Mouse (Mus musculus): ENCODE data around the gene Adcy6.

Gene Adcy6

GRCm38 (mm10) chr15:98609331-98610130, at the start of gene Adcy6:
Gene Adcy6 (minus strand): TSS chr15:98610076.
- DNase-seq (ENCODE audit: low spot score): peak; percentile 84

GRCm38 (mm10) chr15:98656982-98657751, 47.3 kb upstream of the Adcy6 start:
- DNase-seq (ENCODE audit: low spot score): no peak

GRCm38 (mm10) chr15:98652174-98652573, 42.3 kb upstream of the Adcy6 start:
- no peak for DNase-seq (ENCODE audit: low spot score)

GRCm38 (mm10) chr15:98651431-98651830, 41.6 kb upstream of the Adcy6 start:
- DNase-seq (ENCODE audit: low spot score): no peak

- DNase-seq (ENCODE audit: low spot score): no peak
Measured at GRCm38 (mm10) chr15:98648071-98648470, 38.2 kb upstream of the Adcy6 start.

- no peak for DNase-seq (ENCODE audit: low spot score)
Measured at GRCm38 (mm10) chr15:98647308-98647707, 37.4 kb upstream of the Adcy6 start.

- DNase-seq (ENCODE audit: low spot score): peak; percentile 63
Measured at GRCm38 (mm10) chr15:98646737-98647136, 36.9 kb upstream of the Adcy6 start.

- no peak for DNase-seq (ENCODE audit: low spot score)
Measured at GRCm38 (mm10) chr15:98645057-98646026, 35.5 kb upstream of the Adcy6 start.

GRCm38 (mm10) chr15:98644406-98644805, 34.5 kb upstream of the Adcy6 start:
- no peak for DNase-seq (ENCODE audit: low spot score)

GRCm38 (mm10) chr15:98640157-98640556, 30.3 kb upstream of the Adcy6 start:
- no peak for DNase-seq (ENCODE audit: low spot score)

GRCm38 (mm10) chr15:98637155-98637554, 27.3 kb upstream of the Adcy6 start:
- no peak for DNase-seq (ENCODE audit: low spot score)

GRCm38 (mm10) chr15:98636517-98636916, 26.6 kb upstream of the Adcy6 start:
- DNase-seq (ENCODE audit: low spot score): no peak

- DNase-seq (ENCODE audit: low spot score): peak; percentile 41
Measured at GRCm38 (mm10) chr15:98635291-98635841, 25.5 kb upstream of the Adcy6 start.

- peak; percentile 88 for DNase-seq (ENCODE audit: low spot score)
Measured at GRCm38 (mm10) chr15:98634541-98635081, 24.7 kb upstream of the Adcy6 start.

GRCm38 (mm10) chr15:98633822-98634470, 24.1 kb upstream of the Adcy6 start:
- no peak for DNase-seq (ENCODE audit: low spot score)

- peak; percentile 51 for DNase-seq (ENCODE audit: low spot score)
Measured at GRCm38 (mm10) chr15:98632921-98633320, 23.0 kb upstream of the Adcy6 start.

GRCm38 (mm10) chr15:98632107-98632744, 22.4 kb upstream of the Adcy6 start:
- DNase-seq (ENCODE audit: low spot score): peak; percentile 85

- DNase-seq (ENCODE audit: low spot score): peak; percentile 90
Measured at GRCm38 (mm10) chr15:98631493-98631892, 21.6 kb upstream of the Adcy6 start.

GRCm38 (mm10) chr15:98630540-98630939, 20.7 kb upstream of the Adcy6 start, which contains the start of gene Cacnb3:
Gene Cacnb3 (plus strand): TSS chr15:98630840.
- DNase-seq (ENCODE audit: low spot score): no peak

- DNase-seq (ENCODE audit: low spot score): no peak
Measured at GRCm38 (mm10) chr15:98629464-98629863, 19.6 kb upstream of the Adcy6 start.

Measured in MN1 (cell line).